Mouse (Mus musculus): ENCODE results near the gene C1qtnf1. TPM values are rescaled to one million over a fixed set of nuclear protein-coding genes. Genes with fewer than 3 reads are reported as not detected.
A peak's percentile ranks its signal among the peaks of the same experiment; 100 is the strongest.

The C1qtnf1 gene
- polyA plus RNA-seq, 1 experiment from 2014 or later = 2.5 TPM

- H3K4me2 ChIP-seq (ENCODE audit: low read depth) = no peak overlapping the region
- no peaks in the 10 kb centered on the region for H3K36me3 ChIP-seq (ENCODE audit: control insufficient read depth, insufficient read depth, low read length)
- no peaks in the 10 kb centered on the region for H3K27me3 ChIP-seq (ENCODE audit: control insufficient read depth, insufficient read depth, low read length)
- WGBS = 60% methylated on average over 3 of the region's 3 CpGs
- H3K9ac ChIP-seq (ENCODE audit: low read length) = no peak overlapping the region
- DNase-seq (ENCODE audit: low spot score) = no peak
- H3K9me3 ChIP-seq (ENCODE audit: control insufficient read depth, low read length) = no peaks in the 10 kb centered on the region
- peaks cover 22% of the 10 kb centered on the region for H3K4me1 ChIP-seq (ENCODE audit: control insufficient read depth, insufficient read depth, low read length)
- no peak overlapping the region for H3K4me3 ChIP-seq (ENCODE audit: low read depth, low read length)
- H3K27ac ChIP-seq (ENCODE audit: low read depth, low read length) = no peak overlapping the region
- ATAC-seq (ENCODE audit: insufficient read depth, low FRiP score, low TSS enrichment) = no peak
Observed at GRCm38 (mm10) chr11:118427266-118427779, 680 bp upstream of the C1qtnf1 start.

GRCm38 (mm10) chr11:118428460-118428868, 461 bp downstream of the C1qtnf1 start:
- Histone ChIP-seq H3K27me3 (ENCODE audit: control insufficient read depth, insufficient read depth, low read length) (no peaks in the 10 kb centered on the region), H3K27ac (ENCODE audit: low read depth, low read length) (no peak overlapping the region)
- DNase-seq (ENCODE audit: low spot score) = no peak

GRCm38 (mm10) chr11:118428944-118429709, 1.1 kb downstream of the C1qtnf1 start:
- WGBS = 62% methylated on average over 8 of the region's 8 CpGs
- DNase-seq (ENCODE audit: low spot score) (no peak), ATAC-seq (ENCODE audit: insufficient read depth, low FRiP score, low TSS enrichment) (no peak)
- Histone ChIP-seq H3K36me3 (ENCODE audit: control insufficient read depth, insufficient read depth, low read length) (no peaks in the 10 kb centered on the region), H3K27me3 (ENCODE audit: control insufficient read depth, insufficient read depth, low read length) (no peaks in the 10 kb centered on the region), H3K4me3 (ENCODE audit: low read depth, low read length) (no peak overlapping the region), H3K4me2 (ENCODE audit: low read depth) (peak overlapping the region; percentile 29; the same call in 1 of the 2 replicates), H3K9ac (ENCODE audit: low read length) (peak overlapping the region; percentile 18), H3K4me1 (ENCODE audit: control insufficient read depth, insufficient read depth, low read length) (peaks cover 16% of the 10 kb centered on the region), H3K27ac (ENCODE audit: low read depth, low read length) (no peak overlapping the region), H3K9me3 (ENCODE audit: control insufficient read depth, low read length) (no peaks in the 10 kb centered on the region)

More at GRCm38 (mm10) chr11:118428460-118428868, 461 bp downstream of the C1qtnf1 start:
- WGBS = 7% methylated on average over 11 of the region's 11 CpGs
- Histone ChIP-seq H3K4me2 (ENCODE audit: low read depth) (peak overlapping the region; percentile 29), H3K4me1 (ENCODE audit: control insufficient read depth, insufficient read depth, low read length) (peaks cover 20% of the 10 kb centered on the region), H3K9ac (ENCODE audit: low read length) (no peak overlapping the region; the same call in 1 of the 2 replicates), H3K9me3 (ENCODE audit: control insufficient read depth, low read length) (no peaks in the 10 kb centered on the region), H3K4me3 (ENCODE audit: low read depth, low read length) (no peak overlapping the region), H3K36me3 (ENCODE audit: control insufficient read depth, insufficient read depth, low read length) (no peaks in the 10 kb centered on the region)
- no peak for ATAC-seq (ENCODE audit: insufficient read depth, low FRiP score, low TSS enrichment)

- Histone ChIP-seq H3K4me3 (ENCODE audit: low read depth, low read length) (no peak overlapping the region), H3K27ac (ENCODE audit: low read depth, low read length) (no peak overlapping the region), H3K4me1 (ENCODE audit: control insufficient read depth, insufficient read depth, low read length) (peaks cover 16% of the 10 kb centered on the region), H3K9ac (ENCODE audit: low read length) (no peak overlapping the region), H3K9me3 (ENCODE audit: control insufficient read depth, low read length) (no peaks in the 10 kb centered on the region), H3K36me3 (ENCODE audit: control insufficient read depth, insufficient read depth, low read length) (no peaks in the 10 kb centered on the region), H3K27me3 (ENCODE audit: control insufficient read depth, insufficient read depth, low read length) (no peaks in the 10 kb centered on the region), H3K4me2 (ENCODE audit: low read depth) (no peak overlapping the region)
- DNase-seq (ENCODE audit: low spot score) = no peak
- 65% methylated on average over 4 of the region's 4 CpGs for WGBS
- no peak for ATAC-seq (ENCODE audit: insufficient read depth, low FRiP score, low TSS enrichment)
Observed at GRCm38 (mm10) chr11:118430291-118430885, 2.4 kb downstream of the C1qtnf1 start.

- H3K9me3 ChIP-seq (ENCODE audit: control insufficient read depth, low read length) = no peaks in the 10 kb centered on the region
- DNase-seq (ENCODE audit: low spot score) (no peak), ATAC-seq (ENCODE audit: insufficient read depth, low FRiP score, low TSS enrichment) (no peak)
- no peak overlapping the region for H3K4me3 ChIP-seq (ENCODE audit: low read depth, low read length)
- no peak overlapping the region for H3K27ac ChIP-seq (ENCODE audit: low read depth, low read length)
- no peaks in the 10 kb centered on the region for H3K36me3 ChIP-seq (ENCODE audit: control insufficient read depth, insufficient read depth, low read length)
- no peak overlapping the region for H3K4me2 ChIP-seq (ENCODE audit: low read depth)
- peak overlapping the region; percentile 14; the same call in 1 of the 2 replicates for H3K9ac ChIP-seq (ENCODE audit: low read length)
- WGBS = 73% methylated on average over 16 of the region's 16 CpGs
- H3K4me1 ChIP-seq (ENCODE audit: control insufficient read depth, insufficient read depth, low read length) = peaks cover 16% of the 10 kb centered on the region
- H3K27me3 ChIP-seq (ENCODE audit: control insufficient read depth, insufficient read depth, low read length) = no peaks in the 10 kb centered on the region
Observed at GRCm38 (mm10) chr11:118431100-118431948, 3.3 kb downstream of the C1qtnf1 start.

- H3K27me3 ChIP-seq (ENCODE audit: control insufficient read depth, insufficient read depth, low read length) = no peaks in the 10 kb centered on the region
- no peak overlapping the region for H3K4me3 ChIP-seq (ENCODE audit: low read depth, low read length)
- ATAC-seq (ENCODE audit: insufficient read depth, low FRiP score, low TSS enrichment) = no peak
- no peaks in the 10 kb centered on the region for H3K9me3 ChIP-seq (ENCODE audit: control insufficient read depth, low read length)
- WGBS = 83% methylated on average over 10 of the region's 10 CpGs
- DNase-seq (ENCODE audit: low spot score) = no peak
- no peak overlapping the region for H3K27ac ChIP-seq (ENCODE audit: low read depth, low read length)
- no peak overlapping the region for H3K9ac ChIP-seq (ENCODE audit: low read length)
- no peak overlapping the region for H3K4me2 ChIP-seq (ENCODE audit: low read depth)
- peaks cover 11% of the 10 kb centered on the region for H3K4me1 ChIP-seq (ENCODE audit: control insufficient read depth, insufficient read depth, low read length)
- H3K36me3 ChIP-seq (ENCODE audit: control insufficient read depth, insufficient read depth, low read length) = no peaks in the 10 kb centered on the region
Observed at GRCm38 (mm10) chr11:118433398-118433868, 5.4 kb downstream of the C1qtnf1 start.

- Histone ChIP-seq H3K4me3 (ENCODE audit: low read depth, low read length) (no peak overlapping the region), H3K4me2 (ENCODE audit: low read depth) (no peak overlapping the region; the same call in 1 of the 2 replicates), H3K27ac (ENCODE audit: low read depth, low read length) (no peak overlapping the region)
Observed at GRCm38 (mm10) chr11:118434093-118434492, 6.1 kb downstream of the C1qtnf1 start.

GRCm38 (mm10) chr11:118436471-118436935, 8.5 kb downstream of the C1qtnf1 start:
- no peaks in the 10 kb centered on the region for H3K36me3 ChIP-seq (ENCODE audit: control insufficient read depth, insufficient read depth, low read length)
- peaks cover 14% of the 10 kb centered on the region for H3K4me1 ChIP-seq (ENCODE audit: control insufficient read depth, insufficient read depth, low read length)
- no peak overlapping the region for H3K27ac ChIP-seq (ENCODE audit: low read depth, low read length)
- no peak for ATAC-seq (ENCODE audit: insufficient read depth, low FRiP score, low TSS enrichment)
- no peak overlapping the region for H3K9ac ChIP-seq (ENCODE audit: low read length)
- H3K27me3 ChIP-seq (ENCODE audit: control insufficient read depth, insufficient read depth, low read length) = no peaks in the 10 kb centered on the region
- H3K9me3 ChIP-seq (ENCODE audit: control insufficient read depth, low read length) = no peaks in the 10 kb centered on the region
- 36% methylated on average over 6 of the region's 6 CpGs for WGBS
- H3K4me3 ChIP-seq (ENCODE audit: low read depth, low read length) = no peak overlapping the region
- DNase-seq (ENCODE audit: low spot score) = no peak
- H3K4me2 ChIP-seq (ENCODE audit: low read depth) = no peak overlapping the region

More at GRCm38 (mm10) chr11:118434093-118434492, 6.1 kb downstream of the C1qtnf1 start:
- H3K4me1 ChIP-seq (ENCODE audit: control insufficient read depth, insufficient read depth, low read length) = peaks cover 9% of the 10 kb centered on the region
- H3K27me3 ChIP-seq (ENCODE audit: control insufficient read depth, insufficient read depth, low read length) = no peaks in the 10 kb centered on the region
- no peak for ATAC-seq (ENCODE audit: insufficient read depth, low FRiP score, low TSS enrichment)
- WGBS = 59% methylated on average over 13 of the region's 13 CpGs
- no peaks in the 10 kb centered on the region for H3K36me3 ChIP-seq (ENCODE audit: control insufficient read depth, insufficient read depth, low read length)
- no peak overlapping the region for H3K9ac ChIP-seq (ENCODE audit: low read length)
- DNase-seq (ENCODE audit: low spot score) = no peak
- H3K9me3 ChIP-seq (ENCODE audit: control insufficient read depth, low read length) = no peaks in the 10 kb centered on the region

All from neural tube, embryonic 11.5 days (tissue).